Mouse (Mus musculus) forebrain, embryonic 11.5 days (tissue): ENCODE measurements around the gene Tmem108. TPM values are rescaled to one million over a fixed set of nuclear protein-coding genes. Genes with fewer than 3 reads are reported as not detected.

Experiments used
- ATAC-seq: fragments of 200-750 bp; cut with Nextera tagmentation; replicated peaks from 2 replicates; pipeline ENCODE4 v1.8.0; 2017; ENCODE audit warnings: moderate TSS enrichment; ENCODE audit not compliant: low FRiP score
- DNase-seq: peaks from one replicate; pipeline ENCODE4 v3.0.0-alpha.2; 2017; ENCODE audit warnings: low spot score
- H3K27ac ChIP-seq: fragments of 300-500 bp; sonication (generic); 2 replicates; pipeline ENCODE4 v1.5.1; 2014; ENCODE audit warnings: low read depth, low read length
- H3K27me3 ChIP-seq: fragments of 300-500 bp; sonication (generic); 2 replicates; pipeline ENCODE4 v1.6.1; 2014; ENCODE audit warnings: mild to moderate bottlenecking, low read length, mixed read lengths; ENCODE audit not compliant: control insufficient read depth, insufficient read depth
- H3K36me3 ChIP-seq: fragments of 300-500 bp; sonication (generic); 2 replicates; pipeline ENCODE4 v1.6.1; 2014; ENCODE audit warnings: mild to moderate bottlenecking, low read length, moderate library complexity, mixed read lengths; ENCODE audit not compliant: control insufficient read depth, insufficient read depth
- H3K4me1 ChIP-seq: fragments of 300-500 bp; sonication (generic); replicated peaks from 2 replicates; pipeline ENCODE4 v1.6.1; 2014; ENCODE audit warnings: low read length, mixed read lengths; ENCODE audit not compliant: control insufficient read depth, insufficient read depth
- H3K4me2 ChIP-seq: fragments of 300-500 bp; sonication (generic); 2 replicates; pipeline ENCODE4 v1.6.1; 2014; ENCODE audit warnings: low read depth, mild to moderate bottlenecking, low read length, moderate library complexity, mixed read lengths; ENCODE audit not compliant: severe bottlenecking
- H3K4me3 ChIP-seq: fragments of 300-500 bp; sonication (generic); 2 replicates; pipeline ENCODE4 v1.5.1; 2014; ENCODE audit warnings: low read depth, low read length
- H3K9ac ChIP-seq: fragments of 300-500 bp; sonication (generic); 2 replicates; pipeline ENCODE4 v1.6.1; 2014; ENCODE audit warnings: low read length
- H3K9me3 ChIP-seq: fragments of 300-500 bp; sonication (generic); 2 replicates; pipeline ENCODE4 v1.6.1; 2016; ENCODE audit warnings: low read length, mixed read lengths; ENCODE audit not compliant: control insufficient read depth
- WGBS: fragments of 180-500 bp; shearing (Covaris S2); extraction: QIAGEN DNeasy Blood & Tissue Kit; methylation state at CpG from one replicate; pipeline ENCODE4 v1.1.7; 2014; 5-methylcytosine and 5-hydroxymethylcytosine counted together
- polyA plus RNA-seq: library from polyadenylated mRNA; unstranded; fragments of >200 nt; fragmentation: Nextera tagmentation; extraction: Ambion mirVana; gene quantifications from 2 replicates; pipeline ENCODE4 v1.2.1, GENCODE M21; 2014

The Tmem108 gene
- polyA plus RNA-seq, 1 experiment from 2014 or later: 27.2 TPM

GRCm38 (mm10) chr9:103594423-103595189, 167.0 kb downstream of the Tmem108 start:
- H3K4me1 ChIP-seq: peaks cover 5% of the 10 kb centered on the region; the same call in 1 of the 2 replicates
- 92% methylated on average over 7 of the region's 7 CpGs for WGBS
- H3K36me3 ChIP-seq: no peaks in the 10 kb centered on the region
- ATAC-seq (no peak), DNase-seq (no peak)
- no peak overlapping the region for H3K4me2 ChIP-seq
- H3K27ac ChIP-seq: no peak overlapping the region
- no peaks in the 10 kb centered on the region for H3K9me3 ChIP-seq
- H3K4me3 ChIP-seq: no peak overlapping the region
- no peak overlapping the region for H3K9ac ChIP-seq
- no peaks in the 10 kb centered on the region for H3K27me3 ChIP-seq

- Histone ChIP-seq H3K9ac (no peak overlapping the region), H3K4me2 (no peak overlapping the region), H3K27me3 (no peaks in the 10 kb centered on the region), H3K4me3 (no peak overlapping the region), H3K36me3 (no peaks in the 10 kb centered on the region), H3K27ac (no peak overlapping the region), H3K9me3 (no peaks in the 10 kb centered on the region), H3K4me1 (peaks cover 5% of the 10 kb centered on the region; the same call in 1 of the 2 replicates)
- WGBS: 72% methylated on average over 4 of the region's 4 CpGs
- DNase-seq (no peak), ATAC-seq (no peak)
Measured at GRCm38 (mm10) chr9:103593079-103593478, 168.6 kb downstream of the Tmem108 start.

GRCm38 (mm10) chr9:103591962-103592361, 169.7 kb downstream of the Tmem108 start:
- no peak for DNase-seq
- H3K27me3 ChIP-seq: no peaks in the 10 kb centered on the region
- H3K9me3 ChIP-seq: no peaks in the 10 kb centered on the region
- no peak overlapping the region for H3K9ac ChIP-seq
- 91% methylated on average over 4 of the region's 4 CpGs for WGBS
- H3K4me3 ChIP-seq: no peak overlapping the region
- ATAC-seq: no peak
- no peak overlapping the region for H3K4me2 ChIP-seq
- H3K27ac ChIP-seq: no peak overlapping the region
- no peaks in the 10 kb centered on the region for H3K36me3 ChIP-seq
- peaks cover 5% of the 10 kb centered on the region; the same call in 1 of the 2 replicates for H3K4me1 ChIP-seq

GRCm38 (mm10) chr9:103590801-103591200, 170.8 kb downstream of the Tmem108 start:
- no peak for ATAC-seq
- no peak overlapping the region for H3K4me3 ChIP-seq
- DNase-seq: no peak
- peaks cover 5% of the 10 kb centered on the region; the same call in 1 of the 2 replicates for H3K4me1 ChIP-seq
- no peaks in the 10 kb centered on the region for H3K9me3 ChIP-seq
- no peaks in the 10 kb centered on the region for H3K27me3 ChIP-seq
- 96% methylated on average over 5 of the region's 5 CpGs for WGBS
- no peaks in the 10 kb centered on the region for H3K36me3 ChIP-seq
- no peak overlapping the region for H3K9ac ChIP-seq
- no peak overlapping the region for H3K4me2 ChIP-seq
- no peak overlapping the region for H3K27ac ChIP-seq

- 81% methylated on average over 4 of the region's 4 CpGs for WGBS
- no peak overlapping the region for H3K27ac ChIP-seq
Measured at GRCm38 (mm10) chr9:103584865-103585264, 176.8 kb downstream of the Tmem108 start.

GRCm38 (mm10) chr9:103582249-103582961, 179.2 kb downstream of the Tmem108 start:
- no peaks in the 10 kb centered on the region for H3K36me3 ChIP-seq
- ATAC-seq (no peak), DNase-seq (no peak)
- H3K9ac ChIP-seq: no peak overlapping the region
- H3K4me1 ChIP-seq: no peaks in the 10 kb centered on the region
- H3K27ac ChIP-seq: no peak overlapping the region
- H3K27me3 ChIP-seq: no peaks in the 10 kb centered on the region
- WGBS: 90% methylated on average over 10 of the region's 10 CpGs
- no peak overlapping the region for H3K4me3 ChIP-seq
- no peaks in the 10 kb centered on the region for H3K9me3 ChIP-seq
- no peak overlapping the region for H3K4me2 ChIP-seq

More at GRCm38 (mm10) chr9:103584865-103585264, 176.8 kb downstream of the Tmem108 start:
- ATAC-seq (no peak), DNase-seq (no peak)
- no peak overlapping the region for H3K4me2 ChIP-seq
- H3K9me3 ChIP-seq: no peaks in the 10 kb centered on the region
- H3K4me3 ChIP-seq: no peak overlapping the region
- no peaks in the 10 kb centered on the region for H3K4me1 ChIP-seq
- no peaks in the 10 kb centered on the region for H3K36me3 ChIP-seq
- no peak overlapping the region for H3K9ac ChIP-seq
- H3K27me3 ChIP-seq: no peaks in the 10 kb centered on the region

GRCm38 (mm10) chr9:103580621-103581020, 181.0 kb downstream of the Tmem108 start:
- Histone ChIP-seq H3K36me3 (no peaks in the 10 kb centered on the region), H3K27me3 (no peaks in the 10 kb centered on the region), H3K9ac (no peak overlapping the region), H3K4me1 (no peaks in the 10 kb centered on the region), H3K27ac (no peak overlapping the region), H3K4me3 (no peak overlapping the region), H3K4me2 (no peak overlapping the region), H3K9me3 (no peaks in the 10 kb centered on the region)
- ATAC-seq (no peak), DNase-seq (no peak)
- 94% methylated on average over 6 of the region's 6 CpGs for WGBS

GRCm38 (mm10) chr9:103580186-103580585, 181.5 kb downstream of the Tmem108 start:
- H3K9me3 ChIP-seq: no peaks in the 10 kb centered on the region
- 92% methylated on average over 4 of the region's 4 CpGs for WGBS
- H3K27ac ChIP-seq: no peak overlapping the region
- no peaks in the 10 kb centered on the region for H3K36me3 ChIP-seq
- H3K9ac ChIP-seq: no peak overlapping the region
- H3K4me3 ChIP-seq: no peak overlapping the region
- no peak for DNase-seq
- H3K4me2 ChIP-seq: no peak overlapping the region
- no peaks in the 10 kb centered on the region for H3K27me3 ChIP-seq
- peaks cover under 1% of the 10 kb centered on the region for H3K4me1 ChIP-seq
- ATAC-seq: no peak
